Mouse (Mus musculus) kidney, postnatal 36 days (tissue): ENCODE results near the gene Gckr.
"Not testable (repeated sequence)": the region's sequence is repeated elsewhere in the genome, so short reads cannot be mapped to it uniquely, and the experiment has no call there.

Source experiments
- DNase-seq, 2 experiments: peaks; one replicate each; pipeline ENCODE4 v3.0.0; 2021 to 2022; ENCODE audit warnings: mixed read lengths in 2 of 2

Gene Gckr

GRCm38 (mm10) chr5:31295606-31296141 lies 1.6 kb upstream of the Gckr start, which contains the start of gene Fndc4:
TSS of gene Fndc4 (minus strand) at chr5:31296080.
- peak in 1 of 2 experiments; percentile 60 for DNase-seq

GRCm38 (mm10) chr5:31297981-31298380 lies 738 bp downstream of the Gckr start:
- DNase-seq: peak; percentile 20 to 44

DNA sequence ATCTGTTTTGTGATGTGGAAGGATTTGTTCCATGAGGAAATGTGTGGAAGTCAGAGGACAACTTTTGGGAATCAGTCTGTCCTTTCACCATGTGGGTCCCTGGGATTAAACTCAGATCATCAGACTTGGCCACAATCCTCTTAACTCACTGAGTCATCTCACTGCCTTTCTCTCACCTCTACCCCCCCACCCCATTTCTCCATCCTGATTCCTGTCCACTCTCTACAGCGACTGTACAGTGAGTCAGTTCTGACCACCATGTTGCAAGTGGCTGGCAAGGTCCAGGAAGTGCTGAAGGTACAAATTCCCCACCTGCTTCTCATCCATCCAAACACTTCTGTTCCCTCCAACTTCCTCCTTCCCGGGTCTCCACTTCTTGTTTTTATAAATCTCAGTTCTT lies 1.2 kb downstream of the Gckr start:
- no peak for DNase-seq

- DNase-seq: no peak
These were observed 4.6 kb downstream of the Gckr start for GRCm38 (mm10) chr5:31301866-31302265.

- no peak for DNase-seq
These were observed 5.8 kb downstream of the Gckr start for GRCm38 (mm10) chr5:31303093-31303492.

DNA sequence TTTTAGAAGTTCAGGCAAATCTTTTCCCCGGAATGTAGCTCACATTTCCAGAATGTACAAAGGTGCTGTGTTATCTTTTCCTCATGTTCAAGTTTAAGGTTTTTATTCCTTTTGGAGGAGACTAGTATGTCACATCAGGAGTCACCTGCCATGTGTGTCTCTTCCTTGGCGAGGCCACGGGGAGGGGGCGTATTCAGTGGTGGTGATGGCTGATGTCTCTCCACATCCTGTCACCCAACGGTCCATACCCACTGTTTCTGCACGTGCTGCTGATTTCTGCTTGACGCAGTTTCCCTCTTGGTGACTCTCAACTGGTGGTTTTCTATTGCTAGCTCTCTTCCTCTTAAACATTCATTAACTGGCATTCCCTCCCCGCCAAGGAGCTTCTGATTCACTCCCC lies 15.6 kb downstream of the Gckr start:
- DNase-seq: no peak

DNA sequence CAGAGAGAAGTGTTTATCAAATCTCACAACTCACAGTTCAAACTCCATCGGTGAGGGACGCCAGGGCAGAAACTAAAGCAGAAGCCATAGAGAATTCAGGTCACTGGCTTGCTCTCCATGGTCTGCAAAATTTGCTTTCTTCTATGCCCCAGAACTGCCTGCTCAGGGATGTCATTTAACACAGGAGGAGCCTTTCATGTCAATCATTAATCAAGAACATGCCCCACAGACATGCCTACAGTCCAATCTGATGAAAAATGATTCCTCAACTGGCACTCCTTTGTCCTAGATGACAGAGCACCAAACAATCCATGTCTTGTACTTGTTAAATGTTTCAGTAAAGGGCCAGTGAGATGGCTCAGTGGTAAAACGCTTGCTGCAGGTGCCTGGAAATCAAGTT lies 25.5 kb downstream of the Gckr start:
- peak; percentile 19 to 36 for DNase-seq

DNA sequence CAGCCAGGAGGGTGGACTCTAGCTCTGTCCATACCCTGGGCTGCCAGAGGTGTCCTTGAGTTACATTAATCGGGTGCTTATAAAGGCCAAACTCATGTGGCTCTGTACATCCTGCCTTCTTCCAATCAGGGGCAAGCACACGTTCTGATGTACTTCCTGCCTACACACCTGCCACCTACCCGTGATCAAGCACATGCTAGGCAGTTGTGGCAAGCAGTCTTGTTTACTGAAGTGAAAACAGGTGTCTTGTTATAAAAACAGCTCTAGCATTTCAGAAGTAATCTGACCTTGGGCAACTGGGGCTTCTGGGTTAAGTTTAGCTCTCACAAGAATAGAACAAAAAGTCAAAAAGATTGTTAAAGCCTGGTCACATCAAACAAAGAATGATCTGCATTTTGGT lies 26.8 kb downstream of the Gckr start:
- no peak for DNase-seq

GRCm38 (mm10) chr5:31326850-31327249 lies 29.6 kb downstream of the Gckr start:
- DNase-seq: peak; percentile 8 to 50

DNA sequence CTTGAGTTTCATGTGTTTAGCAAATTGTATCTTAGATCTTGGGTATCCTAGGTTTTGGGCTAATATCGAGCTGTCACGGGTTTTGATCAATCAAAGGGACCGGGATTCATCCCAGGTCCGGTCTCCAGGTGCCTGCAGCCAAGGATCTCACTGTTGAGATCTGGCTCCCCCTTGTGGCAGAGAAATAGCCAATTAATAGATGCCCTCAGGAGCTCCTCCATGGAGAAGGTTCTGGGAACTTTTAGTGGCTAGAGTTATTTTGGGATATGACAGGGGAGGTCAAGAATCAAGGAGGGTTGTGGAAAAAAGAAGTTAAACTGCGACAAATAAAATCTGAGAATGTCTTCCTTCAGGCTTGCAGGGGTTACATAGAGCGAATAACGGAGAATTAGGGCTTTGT lies 31.0 kb downstream of the Gckr start:
- peak; percentile 79 to 82 for DNase-seq

GRCm38 (mm10) chr5:31357586-31357985 lies 60.3 kb downstream of the Gckr start:
- DNase-seq: not testable (repeated sequence)

DNA sequence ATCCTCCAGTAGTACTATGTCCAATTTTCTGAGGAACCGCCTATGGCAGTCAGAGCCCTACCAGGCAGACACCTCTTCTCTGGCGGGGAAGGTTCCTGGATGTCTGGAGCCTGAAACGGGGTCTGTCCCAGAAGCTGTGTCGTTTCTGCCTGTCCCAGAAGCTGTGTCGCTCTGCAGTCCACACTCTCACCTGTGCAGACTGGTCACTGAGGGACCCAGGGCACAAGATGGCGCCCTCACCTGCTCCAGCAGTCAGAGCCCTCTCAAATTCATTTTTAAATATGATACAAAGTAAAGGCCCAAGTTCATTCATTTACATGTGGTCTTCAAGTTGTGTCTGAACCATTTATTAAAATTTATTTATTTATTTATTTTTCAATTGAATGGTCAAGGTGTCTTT lies 63.7 kb downstream of the Gckr start:
- peak in 1 of 2 experiments; percentile 39 for DNase-seq
